Mouse (Mus musculus) thymus, adult 2 months (tissue): ENCODE data around the gene Rgl3.

ENCODE experiments used
- CTCF ChIP-seq: fragments of 200-500 bp; IDR thresholded peaks from 2 replicates; pipeline ENCODE4 v1.5.1; 2012; ENCODE audit warnings: mild to moderate bottlenecking, control low read depth, low read length, moderate library complexity, borderline replicate concordance; ENCODE audit not compliant: control insufficient read depth, poor library complexity, insufficient read depth; ENCODE audit errors: extremely low read depth
- POLR2A ChIP-seq: fragments of 200-500 bp; IDR thresholded peaks from 2 replicates; pipeline ENCODE4 v1.6.1; 2012; ENCODE audit warnings: mild to moderate bottlenecking, low read length, control low read depth, moderate library complexity; ENCODE audit not compliant: control insufficient read depth, poor library complexity, insufficient read depth; ENCODE audit errors: extremely low read depth

- no peak for TF ChIP-seq CTCF
- TF ChIP-seq POLR2A, result no peak
Measured at GRCm38 (mm10) chr9:22035300-22036044, 46.2 kb upstream of the Rgl3 start.
